In genomic region chr10:13686127-13686526, GRCm38 (mm10) we compare ENCODE assay signal across 10 mouse cellular contexts.
A peak's percentile ranks its signal among the peaks of the same experiment; 100 is the strongest.
DNase-seq lines count a peak whose midpoint lies in the region; ATAC-seq and TF ChIP-seq lines count a peak whose summit lies in the region.
"Had no signal": no experiment of that assay in that cellular context is flagged by ENCODE, and none has a peak within 500 bp of the region (broad histone marks: within the 10 kb centered on the region; RNA-seq: fewer than 3 reads in every experiment).

No protein-coding gene starts in this region.

- no peaks in the 10 kb centered on the region for H3K27me3 ChIP-seq in kidney, postnatal 0 days (ENCODE audit: insufficient read depth, low read length)
- H3K27me3 ChIP-seq in megakaryocyte, embryonic 14.5 days (replicated peaks): no peaks in the 10 kb centered on the region

- H3K4me3 ChIP-seq in kidney, postnatal 0 days (replicated peaks; ENCODE audit: low read depth, low read length): no peak overlapping the region
- H3K4me3 ChIP-seq in megakaryocyte, embryonic 14.5 days (replicated peaks): peak overlapping the region; percentile 81

- H3K36me3 ChIP-seq in kidney, postnatal 0 days (ENCODE audit: insufficient read depth, low read length): no peaks in the 10 kb centered on the region
- H3K36me3 ChIP-seq in megakaryocyte, embryonic 14.5 days (replicated peaks; ENCODE audit: low read length): no peaks in the 10 kb centered on the region

- H3K4me2 ChIP-seq in kidney, postnatal 0 days (ENCODE audit: low read length): no peak overlapping the region

- peak; percentile 70 for DNase-seq in layer of hippocampus, adult 9-11 months
- no peak for DNase-seq in layer of hippocampus, adult 18-20 months (ENCODE audit: low spot score in 2 of 2)
- DNase-seq in heart, adult 9 months (ENCODE audit: low spot score in 2 of 2): peak; percentile 53 to 70
- peak; percentile 26 for DNase-seq in kidney, postnatal 0 days (ENCODE audit: low spot score)
- no peak for DNase-seq in thymus, postnatal 25 days
- no peak for DNase-seq in frontal cortex, postnatal 25 days (ENCODE audit: low spot score in 2 of 2)
- DNase-seq: adrenal gland, adult 8-10 months; forebrain, postnatal 0 days; thymus, adult 2 months had no signal

- no peaks in the 10 kb centered on the region for H3K9me3 ChIP-seq in kidney, postnatal 0 days (replicated peaks; ENCODE audit: low read length)
- H3K9me3 ChIP-seq in megakaryocyte, embryonic 14.5 days: no peaks in the 10 kb centered on the region

- 70% methylated on average over 5 of the region's 5 CpGs for WGBS in kidney, postnatal 0 days

- H3K27ac ChIP-seq in kidney, postnatal 0 days: no peak overlapping the region

- no peak for TF ChIP-seq CTCF in kidney, postnatal 0 days (IDR thresholded peaks at IDR 0.05; ENCODE audit: low read depth)

- no peak overlapping the region for H3K9ac ChIP-seq in kidney, postnatal 0 days (ENCODE audit: low read depth, low read length)
- H3K9ac ChIP-seq: forebrain, postnatal 0 days had no signal

- H3K4me1 ChIP-seq in kidney, postnatal 0 days (replicated peaks; ENCODE audit: insufficient read depth, low read length): 0 out of 2 replicates have a peak, but pooled peaks cover 12% of the 10 kb centered on the region
- H3K4me1 ChIP-seq in megakaryocyte, embryonic 14.5 days: peaks cover 54% of the 10 kb centered on the region

- no peak for ATAC-seq in kidney, postnatal 0 days (replicated peaks; ENCODE audit: low FRiP score, low read depth)
- ATAC-seq: forebrain, postnatal 0 days had no signal

Comparison
In these comparisons a context has a peak if more than half of its experiments do, and no peak if none do; other contexts are left out.
1. DNase-seq: peak in layer of hippocampus, adult 9-11 months (single experiment), heart, adult 9 months (2 of 2) and kidney, postnatal 0 days (single experiment); none in layer of hippocampus, adult 18-20 months (0 of 2), thymus, postnatal 25 days (single experiment) and frontal cortex, postnatal 25 days (0 of 2).